Mouse (Mus musculus): ENCODE measurements around the gene Myo1d. TPM values are rescaled to one million over a fixed set of nuclear protein-coding genes. Genes with fewer than 3 reads are reported as not detected.

The Myo1d gene
- 2.8 and 3.1 TPM in 2 replicates for polyA plus RNA-seq (2015; fragmentation: Nextera tagmentation; extraction: Ambion mirVana)

GRCm38 (mm10) chr11:80779527-80780344, at the start of gene Myo1d:
Gene Myo1d (minus strand): TSS chr11:80780025.

GRCm38 (mm10) chr11:80809993-80810821, 30.4 kb upstream of the Myo1d start, which contains the start of gene Tmem98:
Gene Tmem98 (plus strand): TSS chr11:80810175.

GRCm38 (mm10) chr11:80476222-80477189, 303.3 kb downstream of the Myo1d start, which contains the start of gene Cdk5r1:
Gene Cdk5r1 (plus strand): TSS chr11:80477023.

Other genes starting within 250 kb of the Myo1d start
- 13.7 and 16.1 TPM in 2 replicates for gene Tmem98, start 30.1 kb upstream of the Myo1d start, polyA plus RNA-seq (2015; fragmentation: Nextera tagmentation; extraction: Ambion mirVana)
- not detected in 2 replicates for gene Spaca3, start 78.3 kb upstream of the Myo1d start, polyA plus RNA-seq (2015; fragmentation: Nextera tagmentation; extraction: Ambion mirVana)